Mouse (Mus musculus) frontal cortex, postnatal 36 days (tissue): Measurements from ENCODE around the gene Fam83c.
"Not testable (repeated sequence)": the region's sequence is repeated elsewhere in the genome, so short reads cannot be mapped to it uniquely, and the experiment has no call there.

ENCODE experiments used
- DNase-seq, 2 experiments: peaks; one replicate each; pipeline ENCODE4 v3.0.0; 2022; ENCODE audit warnings: low spot score in 2 of 2

Fam83c gene

GRCm38 (mm10) chr2:155834732-155835131, at the start of gene Fam83c:
Gene Fam83c, minus strand, starts transcription at chr2:155834854.
- no peak for DNase-seq

- DNase-seq, result no peak
These were observed 47.4 kb upstream of the Fam83c start for GRCm38 (mm10) chr2:155882087-155882486.

GRCm38 (mm10) chr2:155878964-155879876, 44.6 kb upstream of the Fam83c start:
- DNase-seq, result no peak

- DNase-seq, result no peak
These were observed 39.0 kb upstream of the Fam83c start for GRCm38 (mm10) chr2:155873636-155874035.

- DNase-seq, result no peak
These were observed 38.4 kb upstream of the Fam83c start for GRCm38 (mm10) chr2:155872930-155873507.

GRCm38 (mm10) chr2:155872486-155872885, 37.8 kb upstream of the Fam83c start:
- no peak for DNase-seq

- no peak for DNase-seq
These were observed 35.1 kb upstream of the Fam83c start for GRCm38 (mm10) chr2:155869772-155870171.

- no peak for DNase-seq
These were observed 33.7 kb upstream of the Fam83c start for GRCm38 (mm10) chr2:155868320-155868719.

GRCm38 (mm10) chr2:155863301-155863867, 28.7 kb upstream of the Fam83c start:
- DNase-seq, result no peak

GRCm38 (mm10) chr2:155862573-155863300, 28.1 kb upstream of the Fam83c start:
- no peak for DNase-seq

- no peak for DNase-seq
These were observed 26.9 kb upstream of the Fam83c start for GRCm38 (mm10) chr2:155861581-155861980.

GRCm38 (mm10) chr2:155860102-155860501, 25.4 kb upstream of the Fam83c start:
- no peak for DNase-seq

GRCm38 (mm10) chr2:155852536-155852935, 17.9 kb upstream of the Fam83c start:
- DNase-seq, result no peak

- DNase-seq, result no peak
These were observed 15.5 kb upstream of the Fam83c start for GRCm38 (mm10) chr2:155850120-155850519.

GRCm38 (mm10) chr2:155849464-155849863, 14.8 kb upstream of the Fam83c start:
- no peak for DNase-seq

- peak; percentile 79 to 82 for DNase-seq
These were observed 13.6 kb upstream of the Fam83c start for GRCm38 (mm10) chr2:155848291-155848690.

- no peak for DNase-seq
These were observed 12.3 kb upstream of the Fam83c start for GRCm38 (mm10) chr2:155846930-155847329.

- DNase-seq, result no peak
These were observed 4.3 kb upstream of the Fam83c start for GRCm38 (mm10) chr2:155838961-155839360.

GRCm38 (mm10) chr2:155837961-155838360, 3.3 kb upstream of the Fam83c start:
- no peak for DNase-seq

GRCm38 (mm10) chr2:155832087-155832486, 2.6 kb downstream of the Fam83c start:
- not testable (repeated sequence) for DNase-seq

- DNase-seq, result no peak
These were observed 3.4 kb downstream of the Fam83c start for GRCm38 (mm10) chr2:155831302-155831701.

GRCm38 (mm10) chr2:155830841-155831240, 3.8 kb downstream of the Fam83c start:
- DNase-seq, result no peak
